Mouse (Mus musculus) kidney, postnatal 4 days (tissue): ENCODE data around the gene Macrod1.
A peak's percentile ranks its signal among the peaks of the same experiment; 100 is the strongest.
"Not testable (repeated sequence)": the region's sequence is repeated elsewhere in the genome, so short reads cannot be mapped to it uniquely, and the experiment has no call there.

Source experiments
- DNase-seq, 2 experiments: peaks; one replicate each; pipeline ENCODE4 v3.0.0; 2021; ENCODE audit warnings: mixed read lengths in 2 of 2

Gene Macrod1

GRCm38 (mm10) chr19:7057126-7057721 lies 614 bp downstream of the Macrod1 start:
- peak; percentile 79 to 85 for DNase-seq

DNA sequence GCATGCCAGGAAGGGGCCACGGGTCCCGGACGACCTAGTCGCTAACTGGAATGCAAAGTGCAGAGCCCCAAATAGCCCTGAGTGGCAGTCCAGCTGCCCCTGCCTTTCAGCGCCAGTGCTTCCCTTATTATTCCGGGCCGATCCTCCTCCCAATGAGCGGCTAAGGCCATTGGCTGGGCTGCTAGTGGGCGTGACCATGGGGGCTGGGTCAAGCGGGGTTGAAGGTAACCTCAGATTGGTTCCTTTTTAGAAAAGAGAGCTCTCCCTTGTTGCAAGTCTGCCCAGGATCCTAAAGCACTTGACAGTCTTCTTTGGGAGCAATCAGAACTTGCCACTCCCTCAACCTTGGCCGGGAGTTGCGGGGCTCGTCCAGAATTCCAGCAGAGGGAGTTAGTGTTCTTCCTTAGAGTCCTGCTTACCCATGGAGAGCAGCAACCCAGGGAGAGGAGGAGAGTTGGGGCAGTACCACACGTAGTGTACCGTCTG lies 1.2 kb downstream of the Macrod1 start:
- peak; percentile 86 to 91 for DNase-seq

DNA sequence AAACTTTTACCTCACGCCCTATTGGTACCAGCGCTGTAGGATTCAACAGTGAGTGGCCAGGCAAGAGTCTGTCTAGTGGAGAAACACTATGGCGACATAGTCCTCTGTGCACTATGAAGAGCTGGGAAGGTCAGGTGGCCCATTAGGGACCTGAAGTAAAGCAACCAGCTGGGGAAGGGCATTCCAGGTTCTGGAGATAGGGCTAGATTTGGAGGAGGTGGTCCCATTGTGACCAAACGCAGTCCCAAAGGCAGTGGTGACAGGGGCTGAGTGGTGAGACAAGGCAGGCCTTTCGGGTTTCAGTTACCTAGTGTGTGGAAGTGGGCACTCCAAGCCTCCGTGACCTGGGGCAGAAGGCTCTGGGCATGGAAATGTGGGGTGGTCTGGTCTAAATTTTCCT lies 1.9 kb downstream of the Macrod1 start:
- DNase-seq = no peak

DNA sequence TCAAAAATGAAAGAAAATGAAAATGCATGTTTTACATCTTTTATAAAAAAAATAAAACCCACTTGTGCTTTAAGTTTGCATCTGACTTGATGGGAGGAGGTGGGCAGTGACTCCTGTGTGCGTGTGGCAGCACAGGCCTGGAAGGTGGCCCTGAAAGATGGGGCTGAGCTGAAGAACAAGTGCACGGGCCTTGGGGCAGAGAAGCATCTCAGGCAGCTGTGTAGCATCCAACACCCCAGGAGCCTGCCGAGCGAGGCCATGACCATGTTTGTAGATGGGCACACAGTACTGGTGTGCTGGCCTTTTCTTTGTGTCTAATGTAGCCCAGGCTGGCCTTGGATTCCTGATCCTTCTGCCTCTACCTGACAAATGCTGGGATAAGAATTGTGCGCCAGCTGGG lies 5.5 kb downstream of the Macrod1 start:
- no peak for DNase-seq

DNA sequence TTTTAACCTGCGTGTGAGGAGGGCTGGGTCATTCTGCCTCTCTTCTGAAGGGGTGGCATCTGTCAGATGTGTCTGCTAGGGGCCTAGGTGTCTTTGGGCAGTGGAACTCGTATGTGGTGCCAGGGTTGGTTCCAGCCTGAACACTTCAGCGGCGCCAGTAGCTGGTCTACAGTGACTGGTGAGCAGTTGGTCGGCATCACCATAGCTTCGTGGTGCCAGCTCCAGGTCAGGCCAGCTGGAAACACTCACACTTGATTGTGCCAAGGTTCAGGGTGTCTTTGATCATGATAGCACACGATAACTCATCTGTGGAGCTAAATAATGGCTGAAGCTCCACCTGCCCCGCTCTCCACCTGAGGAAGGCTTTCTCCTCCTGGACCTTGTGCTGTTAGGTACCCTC lies 6.3 kb downstream of the Macrod1 start:
- no peak for DNase-seq

DNA sequence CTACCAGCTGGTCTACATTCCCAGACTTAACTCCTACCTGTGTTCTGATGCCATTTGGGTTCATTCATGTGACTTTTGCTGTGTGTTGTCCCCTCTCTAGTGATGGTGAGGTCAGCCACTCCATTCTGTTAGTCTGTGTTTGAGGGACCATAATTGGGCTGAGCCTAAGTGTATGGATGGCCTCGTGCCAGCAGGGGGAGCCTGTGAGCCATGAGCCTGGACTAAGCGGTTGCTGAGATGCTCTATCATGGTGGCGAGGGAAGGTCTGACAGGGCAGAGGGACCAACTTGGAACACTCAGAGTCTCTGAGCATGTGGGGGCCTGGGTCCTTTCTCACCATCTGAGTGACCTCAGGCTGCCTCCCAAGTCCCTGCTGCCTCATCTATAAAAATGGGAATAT lies 8.0 kb downstream of the Macrod1 start:
- DNase-seq = peak; percentile 93

DNA sequence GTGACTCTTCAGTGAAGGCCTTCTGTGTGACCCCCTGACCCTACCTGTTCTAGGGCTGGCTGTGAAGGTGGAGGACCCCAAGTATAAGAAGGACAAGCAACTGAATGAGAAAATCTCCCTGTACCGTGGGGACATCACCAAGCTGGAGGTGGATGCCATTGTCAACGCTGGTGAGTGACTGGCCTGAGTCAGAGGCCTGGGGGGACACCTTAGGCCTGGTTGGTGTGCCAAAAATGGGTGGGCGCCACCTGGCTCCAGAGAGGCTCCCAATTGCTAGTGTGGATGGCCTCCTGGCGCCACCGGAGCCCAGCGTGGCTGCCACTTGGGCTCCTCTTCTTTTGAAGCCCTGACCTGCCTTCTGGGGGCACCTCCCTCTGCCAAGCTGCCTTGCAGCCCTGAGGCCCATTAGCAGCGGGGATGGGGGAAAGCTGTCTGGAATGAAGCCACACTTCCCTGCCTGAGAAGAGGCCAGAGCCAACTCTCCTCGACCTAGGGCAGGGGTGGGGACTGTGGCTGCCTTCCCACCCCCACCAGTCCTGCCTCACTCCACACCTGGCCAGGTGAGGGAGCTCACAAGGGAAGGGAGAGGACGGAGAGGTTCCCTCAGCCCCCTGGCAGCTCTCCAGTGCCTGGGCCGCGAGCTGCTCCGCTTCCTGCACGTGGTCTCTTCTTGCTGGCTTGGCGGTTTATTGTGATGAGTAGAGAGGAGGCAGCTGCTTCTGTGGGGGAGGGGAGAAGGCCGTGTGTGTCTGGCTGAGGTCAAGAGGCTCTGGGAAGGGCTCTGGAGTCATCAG lies 9.6 kb downstream of the Macrod1 start:
- peak; percentile 81 to 88 for DNase-seq

DNA sequence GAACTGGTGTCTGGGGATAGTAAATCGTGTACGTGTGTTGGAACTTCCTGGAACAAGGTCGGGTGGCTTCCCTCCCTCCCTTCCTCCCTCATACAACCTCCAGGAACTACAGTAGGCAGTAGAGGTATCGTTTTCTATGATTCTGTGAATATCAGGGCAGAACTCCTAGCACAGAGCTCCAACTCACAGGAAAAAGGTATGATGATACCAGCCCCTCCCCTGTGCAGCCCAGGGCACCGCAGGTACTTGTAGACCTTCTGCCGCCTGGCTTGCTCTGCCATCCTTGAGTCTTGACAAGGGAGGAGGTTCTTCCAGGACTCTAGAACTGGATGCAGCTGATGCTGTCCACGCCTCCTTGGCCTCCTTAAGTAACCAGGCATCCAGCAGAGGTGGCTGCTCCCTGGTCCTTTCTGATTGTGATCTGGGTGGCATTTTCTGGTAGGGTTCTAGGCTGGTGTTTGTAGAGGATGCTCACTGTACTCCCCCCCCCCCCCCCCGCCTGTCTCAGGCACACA lies 10.3 kb downstream of the Macrod1 start:
- DNase-seq = no peak

DNA sequence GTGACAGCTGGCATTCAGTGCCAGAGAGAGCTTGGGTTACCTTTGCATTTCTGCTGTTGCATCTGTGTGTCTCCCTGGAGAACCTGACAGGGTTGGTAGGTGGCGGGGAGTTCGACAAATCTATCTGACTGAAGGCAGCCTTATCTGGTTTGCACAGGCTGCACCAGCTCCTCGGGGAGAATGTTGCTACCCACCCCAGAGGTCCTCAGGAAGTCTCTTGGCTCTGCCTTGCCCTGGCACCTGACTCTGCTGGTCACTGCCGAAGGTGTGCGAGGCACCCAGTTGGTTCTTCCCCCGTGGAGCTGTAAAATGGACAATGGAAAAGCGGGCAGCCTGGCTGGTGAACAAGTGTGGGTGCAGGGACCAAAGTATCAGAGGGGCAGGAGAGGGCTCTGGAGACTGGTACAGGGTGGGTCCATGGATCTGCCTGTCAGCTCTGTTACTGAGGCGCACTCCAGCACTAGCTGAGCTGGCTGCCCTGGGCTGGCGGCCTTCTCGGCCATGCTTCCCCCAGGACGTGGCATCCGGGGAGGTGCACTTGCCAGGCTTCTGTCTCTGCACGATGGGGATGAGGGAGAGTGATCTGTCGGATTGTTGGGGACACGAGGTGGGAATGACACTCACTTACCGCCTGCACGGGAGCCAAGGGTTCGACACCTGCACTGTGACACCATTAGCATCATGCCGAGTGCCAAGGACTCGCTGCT lies 10.9 kb downstream of the Macrod1 start:
- no peak for DNase-seq

- DNase-seq = peak; percentile 93 to 94
Measured at GRCm38 (mm10) chr19:7068136-7068535, 11.5 kb downstream of the Macrod1 start.

GRCm38 (mm10) chr19:7068661-7069531 lies 12.3 kb downstream of the Macrod1 start:
- DNase-seq = no peak

DNA sequence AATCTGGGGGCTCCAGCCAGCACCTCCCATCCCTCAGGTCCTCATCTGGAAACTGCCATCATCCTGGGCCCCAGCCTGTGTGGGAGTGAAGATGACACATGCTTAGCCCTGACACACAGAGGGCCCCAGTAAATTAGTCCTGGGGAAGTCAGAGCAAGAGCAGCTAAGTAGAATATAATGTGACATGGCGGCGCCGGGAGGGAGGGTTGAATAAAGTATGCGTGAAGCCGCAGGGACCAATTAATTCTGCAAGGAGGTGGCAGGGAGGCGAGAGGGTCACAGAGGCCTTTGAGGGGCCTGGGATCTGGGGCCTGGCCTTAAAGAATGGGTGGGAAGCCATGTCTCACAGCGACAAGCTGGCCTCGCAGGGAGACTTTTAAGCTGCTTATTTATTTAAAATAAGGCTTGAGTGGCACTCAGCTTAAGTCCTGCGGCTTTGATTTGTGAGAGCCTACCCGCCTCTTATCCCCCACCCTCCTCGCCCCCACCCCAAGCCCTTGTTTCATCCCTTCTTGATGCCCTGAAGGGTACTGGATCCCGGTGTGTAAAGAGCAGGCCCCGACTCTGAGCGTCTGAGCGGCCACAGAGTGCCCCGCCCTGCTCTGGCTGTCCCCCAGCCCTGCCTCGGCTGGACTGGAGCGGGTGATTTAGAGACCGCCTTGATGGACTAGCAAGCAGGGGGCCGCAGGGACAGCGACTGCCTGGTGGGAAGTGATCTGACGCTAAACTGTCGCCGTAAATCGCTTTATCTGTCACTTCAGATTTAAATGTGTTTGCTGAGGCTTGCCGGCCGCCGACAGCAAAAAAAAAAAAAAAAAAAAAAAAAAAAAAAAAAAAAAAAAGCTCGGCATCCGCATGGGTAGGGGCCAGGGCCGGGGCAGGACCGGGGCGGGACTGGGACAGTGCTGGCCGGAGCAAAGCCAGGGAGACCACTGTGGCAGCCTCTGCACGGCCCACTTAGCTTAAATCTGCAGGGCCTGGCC lies 13.5 kb downstream of the Macrod1 start:
- DNase-seq = peak; percentile 74 to 84

- no peak for DNase-seq
Measured at GRCm38 (mm10) chr19:7070775-7071174, 14.2 kb downstream of the Macrod1 start.

DNA sequence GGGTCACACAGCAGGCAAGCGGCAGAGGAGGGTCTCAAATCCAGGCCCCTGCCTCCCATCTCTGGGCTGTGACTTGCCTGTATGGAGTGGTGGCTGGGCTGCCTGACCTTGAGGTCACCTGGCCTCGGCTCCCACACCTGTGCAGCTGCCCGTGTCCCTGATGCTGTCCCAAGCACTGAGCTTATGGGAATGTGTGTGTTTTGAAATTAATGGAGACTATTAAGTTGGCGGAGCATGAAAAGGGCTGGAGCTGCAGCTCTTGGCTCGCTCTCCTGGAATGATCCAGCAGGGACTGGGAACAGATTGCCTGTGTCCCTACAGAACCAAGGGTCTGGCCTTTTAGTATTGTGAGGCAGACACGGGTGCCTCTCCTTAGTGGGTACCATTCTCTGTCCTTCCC lies 15.6 kb downstream of the Macrod1 start:
- DNase-seq = peak; percentile 50 to 68

DNA sequence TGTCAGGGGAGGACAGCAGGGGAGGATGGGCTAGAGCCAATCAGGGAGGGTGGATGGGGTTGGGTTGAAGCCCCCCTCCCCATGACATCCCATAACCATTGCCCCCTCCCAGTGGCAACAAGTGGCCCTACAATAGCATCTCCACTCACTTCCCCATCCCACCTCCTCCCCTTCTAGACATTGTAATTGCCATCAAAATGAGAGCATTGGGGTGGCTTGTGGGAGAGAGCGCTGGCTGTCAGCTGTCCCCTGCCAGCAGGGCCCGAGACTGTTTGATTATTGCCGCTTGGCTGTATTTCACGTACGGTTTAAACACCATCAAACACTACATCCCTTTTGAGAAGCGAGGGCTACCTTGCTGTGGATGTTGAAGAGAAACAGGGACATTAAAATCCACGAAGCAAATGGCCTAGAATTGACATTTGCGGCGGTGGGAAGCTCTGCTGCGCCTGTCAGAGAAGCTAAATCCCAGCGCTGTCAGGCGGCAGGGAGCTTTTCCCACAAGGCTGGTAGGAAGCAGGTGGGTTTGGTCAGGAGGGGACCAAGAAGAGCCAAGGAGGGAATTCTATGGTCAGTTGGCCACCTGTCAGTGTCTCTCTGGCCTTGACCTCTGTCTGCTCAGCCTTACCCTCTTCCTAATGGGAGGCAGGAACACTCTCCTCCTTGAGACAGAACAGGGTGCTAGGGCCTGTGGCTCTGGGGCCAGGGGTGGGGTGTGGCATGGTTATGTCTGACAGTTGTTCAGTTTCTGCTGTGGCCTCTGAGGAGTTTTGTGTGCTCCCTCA lies 17.6 kb downstream of the Macrod1 start:
- DNase-seq = no peak

- not testable (repeated sequence) for DNase-seq
Measured at GRCm38 (mm10) chr19:7075336-7075735, 18.7 kb downstream of the Macrod1 start.

DNA sequence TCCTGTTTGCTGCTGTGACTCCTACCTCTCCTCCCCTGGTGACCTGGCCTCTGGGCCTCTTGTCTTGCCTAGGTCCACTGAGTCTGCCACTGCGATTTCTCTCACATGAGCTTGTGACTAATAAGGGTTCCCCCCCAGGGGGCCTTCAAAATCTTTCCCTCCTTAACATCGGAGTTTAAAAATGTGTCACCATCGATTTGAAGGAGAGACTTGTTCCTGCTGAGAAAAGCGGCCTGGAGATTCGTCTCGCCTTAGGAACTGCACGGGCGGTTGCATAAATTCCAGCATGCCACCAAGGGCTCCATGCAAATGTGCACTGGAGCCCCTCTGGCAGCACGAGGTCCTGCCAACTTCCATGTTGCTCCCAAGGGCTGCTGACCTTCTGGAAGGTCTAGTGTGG lies 21.1 kb downstream of the Macrod1 start:
- DNase-seq = peak; percentile 26 to 47

- DNase-seq = no peak
Measured at GRCm38 (mm10) chr19:7078271-7078670, 21.7 kb downstream of the Macrod1 start.

GRCm38 (mm10) chr19:7081516-7082266 lies 25.1 kb downstream of the Macrod1 start:
- peak in 1 of 2 experiments; percentile 26 for DNase-seq
